Mouse (Mus musculus) limb, embryonic 11.5 days (tissue): Measurements from ENCODE around the gene Cubn. TPM values are rescaled to one million over a fixed set of nuclear protein-coding genes. Genes with fewer than 3 reads are reported as not detected.

Source experiments
- ATAC-seq: fragments of 200-750 bp; cut with Nextera tagmentation; 2 replicates; pipeline ENCODE4 v1.8.0; 2017; ENCODE audit warnings: low read depth; ENCODE audit not compliant: insufficient number of reproducible peaks, low FRiP score, low TSS enrichment
- DNase-seq: peaks from one replicate; pipeline ENCODE4 v3.0.0-alpha.2; 2015; ENCODE audit warnings: low spot score
- H3K27ac ChIP-seq: fragments of 300-500 bp; sonication (generic); replicated peaks from 2 replicates; pipeline ENCODE4 v1.5.1; 2014; ENCODE audit warnings: low read depth, mild to moderate bottlenecking, low read length
- H3K27me3 ChIP-seq: fragments of 300-500 bp; sonication (generic); 2 replicates; pipeline ENCODE4 v1.6.1; 2014; ENCODE audit warnings: mild to moderate bottlenecking, low read length, mixed read lengths; ENCODE audit not compliant: control insufficient read depth, insufficient read depth
- H3K36me3 ChIP-seq: fragments of 300-500 bp; sonication (generic); 2 replicates; pipeline ENCODE4 v1.6.1; 2014; ENCODE audit warnings: mild to moderate bottlenecking, low read length, moderate library complexity, mixed read lengths; ENCODE audit not compliant: control insufficient read depth, insufficient read depth
- H3K4me1 ChIP-seq: fragments of 300-500 bp; sonication (generic); 2 replicates; pipeline ENCODE4 v1.6.1; 2014; ENCODE audit warnings: low read length, mixed read lengths; ENCODE audit not compliant: control insufficient read depth, insufficient read depth
- H3K4me2 ChIP-seq: fragments of 300-500 bp; sonication (generic); 2 replicates; pipeline ENCODE4 v1.6.1; 2014; ENCODE audit warnings: low read depth, mild to moderate bottlenecking, moderate library complexity; ENCODE audit not compliant: severe bottlenecking
- H3K4me3 ChIP-seq: fragments of 300-500 bp; sonication (generic); 2 replicates; pipeline ENCODE4 v1.5.1; 2014; ENCODE audit warnings: low read depth, low read length
- H3K9ac ChIP-seq: fragments of 300-500 bp; sonication (generic); 2 replicates; pipeline ENCODE4 v1.6.1; 2014; ENCODE audit warnings: mild to moderate bottlenecking, low read length
- H3K9me3 ChIP-seq: fragments of 300-500 bp; sonication (generic); 2 replicates; pipeline ENCODE4 v1.6.1; 2016; ENCODE audit warnings: low read length; ENCODE audit not compliant: control insufficient read depth
- WGBS: fragments of 180-500 bp; shearing (Covaris S2); extraction: QIAGEN DNeasy Blood & Tissue Kit; methylation state at CpG from one replicate; pipeline ENCODE4 v1.1.7; 2014; 5-methylcytosine and 5-hydroxymethylcytosine counted together
- polyA plus RNA-seq: library from polyadenylated mRNA; unstranded; fragments of >200 nt; fragmentation: Nextera tagmentation; extraction: Ambion mirVana; gene quantifications from 2 replicates; pipeline ENCODE4 v1.2.1, GENCODE M21; 2014

Cubn gene
- polyA plus RNA-seq, 1 experiment from 2014 or later, result 0.03 TPM

DNA sequence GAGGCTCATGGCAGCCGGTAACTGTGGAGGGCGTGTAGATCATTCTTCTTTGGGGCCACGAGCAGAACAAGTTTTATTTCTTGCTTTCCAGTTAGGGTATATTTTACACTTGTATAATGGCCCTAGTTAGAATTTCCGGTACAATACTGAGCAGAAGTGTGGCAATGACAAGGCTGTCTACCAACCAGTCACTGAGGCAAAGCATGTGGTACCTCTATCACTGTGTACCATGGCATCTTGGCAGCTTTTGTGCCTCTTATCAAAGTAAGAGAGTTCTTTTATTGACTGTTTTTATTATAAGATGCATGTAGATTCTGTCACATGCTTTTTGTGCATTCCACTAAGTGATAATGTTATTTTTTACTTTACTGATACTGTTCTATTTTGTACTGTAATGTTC, 46.5 kb downstream of the Cubn start:
- 90% methylated on average over 4 of the region's 4 CpGs for WGBS
- Histone ChIP-seq H3K36me3 (no peaks in the 10 kb centered on the region), H3K27ac (no peak overlapping the region), H3K9me3 (no peaks in the 10 kb centered on the region), H3K4me3 (no peak overlapping the region), H3K4me1 (no peaks in the 10 kb centered on the region), H3K4me2 (no peak overlapping the region), H3K27me3 (no peaks in the 10 kb centered on the region), H3K9ac (no peak overlapping the region)
- no peak for ATAC-seq
- DNase-seq, result no peak

DNA sequence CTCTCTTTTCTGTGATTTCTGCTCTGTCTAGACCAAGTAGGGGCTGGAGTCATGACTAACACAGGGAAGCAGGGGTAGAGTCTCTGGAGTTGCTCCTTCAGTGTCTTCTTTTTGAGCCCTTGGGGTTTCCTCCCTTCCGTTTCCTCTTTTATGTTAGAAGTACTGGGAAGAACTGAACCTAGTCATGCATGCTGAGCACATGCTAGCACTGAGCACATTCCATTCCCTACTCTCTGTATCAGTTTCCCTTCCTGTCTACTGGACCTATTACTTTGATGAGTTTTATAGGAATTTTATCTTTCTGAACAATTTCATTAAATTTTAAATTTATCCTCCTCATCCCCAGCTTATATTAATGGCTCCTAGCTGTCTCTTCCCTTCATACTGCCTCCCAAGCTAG, 52.6 kb downstream of the Cubn start:
- Histone ChIP-seq H3K36me3 (no peaks in the 10 kb centered on the region), H3K27me3 (no peaks in the 10 kb centered on the region), H3K9ac (no peak overlapping the region), H3K4me2 (no peak overlapping the region), H3K27ac (no peak overlapping the region), H3K4me1 (no peaks in the 10 kb centered on the region), H3K4me3 (no peak overlapping the region), H3K9me3 (no peaks in the 10 kb centered on the region)
- WGBS, result 69% methylated on average over 1 of the region's 1 CpGs
- ATAC-seq, result no peak
- DNase-seq, result no peak

DNA sequence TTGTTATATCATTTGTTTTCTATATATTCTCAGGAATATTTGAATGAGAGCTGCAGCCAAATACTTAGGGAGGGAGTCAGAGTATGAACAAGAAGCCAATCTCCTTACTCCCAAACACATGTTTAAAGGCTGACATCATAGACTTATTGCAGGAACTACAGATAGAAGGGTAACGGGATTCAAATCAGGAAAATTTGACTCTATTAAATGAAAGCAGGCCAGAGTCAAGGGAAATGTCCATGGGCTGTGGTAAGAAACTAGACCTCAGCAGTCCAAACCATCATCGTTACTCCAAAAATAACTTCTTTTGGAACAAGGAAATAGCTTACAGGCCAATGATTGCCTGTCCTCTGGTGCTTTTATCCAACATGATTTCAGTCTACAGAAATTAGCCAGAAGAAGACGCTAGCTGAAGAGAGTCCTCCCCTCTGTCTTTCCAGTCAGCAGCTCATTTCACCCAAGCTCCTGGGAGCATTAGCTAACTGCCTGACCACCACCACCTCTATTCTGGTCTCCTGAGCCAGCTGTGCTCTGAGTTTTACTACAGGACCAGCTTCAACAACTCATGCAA, 53.3 kb downstream of the Cubn start:
- Histone ChIP-seq H3K4me3 (no peak overlapping the region), H3K27ac (no peak overlapping the region), H3K36me3 (no peaks in the 10 kb centered on the region), H3K9me3 (no peaks in the 10 kb centered on the region), H3K4me2 (no peak overlapping the region), H3K27me3 (no peaks in the 10 kb centered on the region), H3K4me1 (no peaks in the 10 kb centered on the region), H3K9ac (no peak overlapping the region)
- WGBS, result 85% methylated on average over 3 of the region's 3 CpGs
- DNase-seq (no peak), ATAC-seq (no peak)

DNA sequence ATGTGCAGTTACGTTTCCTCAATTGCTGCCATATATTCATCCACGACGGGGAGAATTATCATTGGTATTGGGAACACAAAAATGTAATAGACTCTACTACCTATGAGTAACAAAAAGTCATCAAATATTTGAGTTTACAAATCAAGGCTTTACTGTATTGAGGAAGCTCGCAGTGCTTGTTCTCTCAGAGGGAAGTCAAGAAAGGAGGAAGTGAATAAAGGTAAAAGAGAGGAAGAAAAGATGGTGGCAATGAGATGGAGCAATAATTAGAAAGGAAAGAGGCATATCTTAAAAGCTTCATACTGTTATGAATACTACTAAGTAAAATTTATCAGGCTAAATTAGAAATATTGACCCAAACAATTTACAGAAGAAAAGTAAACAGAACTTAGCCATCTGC, 59.6 kb downstream of the Cubn start:
- Histone ChIP-seq H3K4me2 (no peak overlapping the region), H3K36me3 (no peaks in the 10 kb centered on the region), H3K9ac (no peak overlapping the region), H3K27ac (no peak overlapping the region), H3K4me1 (no peaks in the 10 kb centered on the region), H3K4me3 (no peak overlapping the region), H3K9me3 (no peaks in the 10 kb centered on the region), H3K27me3 (no peaks in the 10 kb centered on the region)
- WGBS, result 92% methylated on average over 4 of the region's 4 CpGs
- no peak for ATAC-seq
- no peak for DNase-seq

DNA sequence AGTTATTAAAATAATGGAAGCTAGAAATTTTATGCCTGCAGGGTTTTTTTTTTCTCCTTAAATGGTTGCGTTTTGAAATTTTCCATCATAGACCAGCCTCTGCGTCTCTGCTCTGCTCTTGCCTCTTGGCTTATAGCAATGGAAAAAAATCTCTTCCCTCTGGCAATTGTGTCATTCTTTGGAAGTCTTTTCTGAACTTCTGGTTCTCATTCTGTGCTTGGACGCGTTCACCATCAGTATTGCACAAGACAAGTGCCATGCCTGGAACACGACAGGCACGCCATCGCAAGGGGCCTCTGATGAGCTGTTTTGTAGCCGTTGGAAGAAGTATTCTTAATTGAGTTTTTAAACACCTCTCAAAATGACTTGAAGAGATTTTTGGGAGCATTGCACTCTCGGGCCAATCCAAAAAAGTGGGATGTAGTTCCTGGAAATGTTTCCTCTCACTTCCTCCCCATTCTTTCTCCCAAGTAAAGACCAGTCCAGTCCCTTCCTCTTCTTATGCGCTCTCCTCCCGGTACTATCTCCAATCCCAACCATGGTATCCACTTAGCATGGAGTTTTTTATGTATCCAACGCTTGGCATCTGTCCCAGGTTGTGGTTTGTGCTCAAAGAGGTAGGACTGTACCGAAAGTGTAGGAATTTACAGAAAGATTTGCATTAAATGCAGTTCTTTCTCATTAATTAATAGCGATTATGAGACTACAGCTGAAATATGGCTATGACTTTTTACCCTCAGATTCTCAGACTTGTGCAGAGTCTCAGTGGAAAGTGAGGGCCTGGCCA, 69.4 kb downstream of the Cubn start:
- WGBS, result 87% methylated on average over 14 of the region's 14 CpGs
- Histone ChIP-seq H3K4me1 (no peaks in the 10 kb centered on the region), H3K9me3 (no peaks in the 10 kb centered on the region), H3K4me2 (no peak overlapping the region), H3K27ac (no peak overlapping the region), H3K9ac (no peak overlapping the region), H3K36me3 (no peaks in the 10 kb centered on the region), H3K4me3 (no peak overlapping the region), H3K27me3 (no peaks in the 10 kb centered on the region)
- no peak for DNase-seq
- ATAC-seq, result no peak

DNA sequence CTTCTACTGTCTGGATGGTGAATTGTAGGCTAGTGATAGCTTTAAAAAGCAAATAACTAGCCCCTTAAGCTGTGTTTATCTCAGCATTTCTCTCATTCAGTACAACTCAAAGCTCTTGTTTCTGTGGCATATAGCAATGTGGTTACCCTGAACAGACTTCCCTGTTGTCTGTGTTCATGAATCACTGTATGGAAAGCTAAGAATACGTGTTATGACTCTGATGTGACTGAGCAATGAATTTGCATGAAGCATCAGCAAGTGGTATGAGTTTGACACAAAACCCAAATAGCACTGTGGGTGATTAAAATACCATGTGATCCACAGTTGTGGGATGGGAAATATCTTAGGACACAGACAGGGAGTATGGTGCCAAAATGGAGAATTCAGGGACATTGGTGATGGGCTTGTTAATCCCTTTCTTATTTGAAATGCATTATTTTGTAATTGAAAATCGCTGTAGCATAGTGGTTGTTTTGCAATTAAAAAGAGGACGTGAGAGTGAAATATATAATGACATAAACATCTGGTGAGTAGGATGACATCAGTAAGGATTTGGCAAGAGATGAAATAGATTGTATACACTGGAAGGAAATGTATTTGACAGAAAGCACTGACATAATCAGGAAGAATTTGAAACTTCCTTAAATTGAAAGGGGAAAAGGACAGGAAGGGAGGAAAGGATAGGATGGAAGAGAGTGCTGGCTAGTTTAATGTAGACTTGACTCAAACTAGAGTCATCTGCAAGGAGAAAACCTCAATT, 74.7 kb downstream of the Cubn start:
- Histone ChIP-seq H3K27me3 (no peaks in the 10 kb centered on the region), H3K27ac (no peak overlapping the region), H3K4me3 (no peak overlapping the region), H3K4me2 (no peak overlapping the region), H3K9ac (no peak overlapping the region), H3K36me3 (no peaks in the 10 kb centered on the region), H3K9me3 (no peaks in the 10 kb centered on the region), H3K4me1 (no peaks in the 10 kb centered on the region)
- WGBS, result 83% methylated on average over 3 of the region's 3 CpGs
- no peak for ATAC-seq
- no peak for DNase-seq

DNA sequence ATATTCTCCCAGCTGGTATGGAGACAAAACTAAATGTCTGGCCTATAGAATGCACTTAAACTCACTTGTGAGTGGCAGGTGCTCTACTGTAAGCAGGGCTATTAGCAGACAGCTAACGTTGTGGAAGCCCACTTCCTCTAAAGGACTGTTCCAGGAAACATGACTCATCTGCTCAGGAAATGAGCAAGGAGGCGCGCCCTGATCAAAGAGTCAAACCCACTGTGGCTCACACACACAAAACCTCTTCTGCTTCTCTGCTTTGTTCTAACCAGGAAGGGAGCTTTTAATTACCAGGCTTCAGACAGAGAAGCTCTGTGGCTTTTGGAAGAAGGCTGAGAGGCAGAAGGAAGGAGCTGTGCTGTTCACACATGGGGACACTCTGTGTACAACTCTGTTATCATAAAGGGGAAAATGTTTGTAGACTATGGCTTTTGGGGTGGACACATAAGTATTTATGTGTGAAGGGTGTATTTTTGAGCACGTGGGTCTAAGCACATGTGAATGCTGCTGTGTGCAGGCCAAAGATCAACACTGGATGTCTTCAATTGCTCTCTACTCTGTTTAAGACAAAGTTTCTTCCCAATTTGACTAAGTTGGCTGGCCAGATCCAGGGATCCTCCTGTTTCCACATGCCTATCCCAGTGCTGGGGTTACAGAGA, 78.0 kb downstream of the Cubn start:
- Histone ChIP-seq H3K4me1 (no peaks in the 10 kb centered on the region), H3K9ac (no peak overlapping the region), H3K9me3 (no peaks in the 10 kb centered on the region), H3K27ac (no peak overlapping the region), H3K27me3 (no peaks in the 10 kb centered on the region), H3K4me3 (no peak overlapping the region), H3K36me3 (no peaks in the 10 kb centered on the region), H3K4me2 (no peak overlapping the region)
- DNase-seq, result no peak
- WGBS, result 46% methylated on average over 4 of the region's 4 CpGs
- no peak for ATAC-seq

DNA sequence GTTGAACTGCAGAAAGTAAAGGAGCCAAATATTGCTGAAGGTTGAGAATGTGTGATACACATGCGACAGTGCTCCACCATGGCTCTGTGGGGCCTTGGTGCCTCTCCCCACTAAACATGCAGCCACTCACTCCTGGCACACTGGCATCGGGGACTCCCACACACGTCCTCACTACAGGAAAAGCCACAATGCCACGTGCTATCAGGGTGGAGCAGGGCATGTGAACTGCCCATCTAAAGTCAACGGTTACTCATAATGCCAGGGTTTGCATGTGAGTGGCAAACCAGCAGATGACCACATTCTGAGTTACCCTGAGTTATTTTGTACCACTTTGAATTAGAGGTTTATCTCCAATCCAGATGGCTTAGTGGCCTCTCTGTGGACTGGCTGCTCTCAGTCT, 81.0 kb downstream of the Cubn start:
- Histone ChIP-seq H3K4me3 (no peak overlapping the region), H3K4me1 (no peaks in the 10 kb centered on the region), H3K27ac (no peak overlapping the region), H3K9me3 (no peaks in the 10 kb centered on the region), H3K4me2 (no peak overlapping the region), H3K36me3 (no peaks in the 10 kb centered on the region), H3K27me3 (no peaks in the 10 kb centered on the region), H3K9ac (no peak overlapping the region)
- WGBS, result 89% methylated on average over 5 of the region's 5 CpGs
- ATAC-seq, result no peak
- no peak for DNase-seq
